Mouse (Mus musculus): ENCODE results near the gene Bhlhe41.
A peak's percentile ranks its signal among the peaks of the same experiment; 100 is the strongest.

DNA sequence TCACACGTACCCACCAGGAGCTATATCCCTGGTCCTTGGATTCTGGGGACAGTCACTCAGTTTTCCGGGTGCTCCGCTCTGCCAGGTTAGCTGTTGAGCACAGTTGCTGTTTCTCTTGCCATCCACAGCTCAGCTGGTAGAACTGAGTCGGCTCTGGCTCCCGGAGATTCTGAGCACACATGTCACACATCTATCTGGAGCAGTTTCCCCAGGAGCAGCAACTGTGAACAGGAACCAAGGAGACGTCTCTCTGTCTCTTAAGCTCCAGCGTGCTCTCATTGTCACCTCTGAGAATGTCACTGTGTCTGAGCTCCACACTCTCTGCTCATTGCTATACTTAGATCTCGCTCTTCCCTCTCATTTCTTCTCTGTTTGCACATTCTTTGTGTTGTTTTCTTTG is 32.4 kb downstream of the Bhlhe41 start:
- TF ChIP-seq CTCF (IDR thresholded peaks at IDR 0.05; ENCODE audit: low read depth) (0 out of 2 replicates have a peak, but pooled peaks have one; percentile 2), EP300 (IDR thresholded peaks at IDR 0.05; ENCODE audit: low read depth) (no peak)
